Mouse (Mus musculus): ENCODE measurements at regions not wholly inside any gene's neighbourhood (a gene's known extent, or its start where the extent isn't known, plus 50 kb on each side); places are given as distances from the start of the nearest gene placed in this dataset.

GRCm38 (mm10) chr13:110580570-110580969 is 185.7 kb downstream of the Plk2 start:
- DNase-seq (ENCODE audit: low read depth, low spot score), result no peak

GRCm38 (mm10) chr13:110584765-110585164 is 189.9 kb downstream of the Plk2 start:
- no peak for DNase-seq (ENCODE audit: low read depth, low spot score)

GRCm38 (mm10) chr13:110594630-110595029 is 199.8 kb downstream of the Plk2 start:
- no peak for DNase-seq (ENCODE audit: low read depth, low spot score)

GRCm38 (mm10) chr13:110599666-110600065 is 204.8 kb downstream of the Plk2 start:
- no peak for DNase-seq (ENCODE audit: low read depth, low spot score)

- no peak for DNase-seq (ENCODE audit: low read depth, low spot score)
Measured at GRCm38 (mm10) chr13:110600377-110600776, 205.5 kb downstream of the Plk2 start.

GRCm38 (mm10) chr13:110601352-110601751 is 206.5 kb downstream of the Plk2 start:
- DNase-seq (ENCODE audit: low read depth, low spot score), result no peak

- no peak for DNase-seq (ENCODE audit: low read depth, low spot score)
Measured at GRCm38 (mm10) chr13:110601840-110602239, 207.0 kb downstream of the Plk2 start.

- no peak for DNase-seq (ENCODE audit: low read depth, low spot score)
Measured at GRCm38 (mm10) chr13:110602894-110603293, 208.0 kb downstream of the Plk2 start.

- no peak for DNase-seq (ENCODE audit: low read depth, low spot score)
Measured at GRCm38 (mm10) chr13:110619010-110619409, 224.2 kb downstream of the Plk2 start.

GRCm38 (mm10) chr13:110627136-110627535 is 232.3 kb downstream of the Plk2 start:
- DNase-seq (ENCODE audit: low read depth, low spot score), result no peak

GRCm38 (mm10) chr13:110627732-110628131 is 232.9 kb downstream of the Plk2 start:
- DNase-seq (ENCODE audit: low read depth, low spot score), result no peak

- no peak for DNase-seq (ENCODE audit: low read depth, low spot score)
Measured at GRCm38 (mm10) chr13:110628201-110628600, 233.4 kb downstream of the Plk2 start.

GRCm38 (mm10) chr13:110633261-110633781 is 238.5 kb downstream of the Plk2 start:
- DNase-seq (ENCODE audit: low read depth, low spot score), result no peak

GRCm38 (mm10) chr13:110633899-110634298 is 239.1 kb downstream of the Plk2 start:
- no peak for DNase-seq (ENCODE audit: low read depth, low spot score)

- DNase-seq (ENCODE audit: low read depth, low spot score), result no peak
Measured at GRCm38 (mm10) chr13:110642792-110643191, 247.9 kb downstream of the Plk2 start.

GRCm38 (mm10) chr13:110643198-110643896 is 248.5 kb downstream of the Plk2 start:
- no peak for DNase-seq (ENCODE audit: low read depth, low spot score)

- no peak for DNase-seq (ENCODE audit: low read depth, low spot score)
Measured at GRCm38 (mm10) chr13:110643897-110644213, 249.0 kb downstream of the Plk2 start.

- no peak for DNase-seq (ENCODE audit: low read depth, low spot score)
Measured at GRCm38 (mm10) chr13:110649378-110649777, 254.5 kb downstream of the Plk2 start.

- no peak for DNase-seq (ENCODE audit: low read depth, low spot score)
Measured at GRCm38 (mm10) chr13:110649870-110650497, 255.1 kb downstream of the Plk2 start.

- peak; percentile 23 for DNase-seq (ENCODE audit: low read depth, low spot score)
Measured at GRCm38 (mm10) chr13:110652201-110652600, 257.4 kb downstream of the Plk2 start.

GRCm38 (mm10) chr13:110665073-110665800 is 270.4 kb downstream of the Plk2 start:
- DNase-seq (ENCODE audit: low read depth, low spot score), result no peak

- DNase-seq (ENCODE audit: low read depth, low spot score), result no peak
Measured at GRCm38 (mm10) chr13:110667276-110667956, 272.6 kb downstream of the Plk2 start.
